Mouse (Mus musculus) CH12.LX (cell line): ENCODE data around the gene Wasf1.

Experiments
- CHD2 ChIP-seq: IDR thresholded peaks from 2 replicates; pipeline ENCODE4 v1.6.1; 2011; ENCODE audit warnings: low read length, improper control_type of control experiment
- CTCF ChIP-seq, 2 experiments: IDR thresholded peaks in 1 of 2; conservative IDR thresholded peaks in 1 of 2; 2 replicates each; pipeline ENCODE4 v1.5.1; 2011 to 2012; ENCODE audit warnings: low read depth in 2 of 2, low read length in 2 of 2, improper control_type of control experiment in 1 of 2, inconsistent platforms in 1 of 2, mild to moderate bottlenecking in 1 of 2, moderate library complexity in 1 of 2
- E2F4 ChIP-seq: IDR thresholded peaks from 2 replicates; pipeline ENCODE4 v1.6.1; 2011; ENCODE audit warnings: low read depth, low read length, improper control_type of control experiment; ENCODE audit not compliant: insufficient replicate concordance
- GABPA ChIP-seq: IDR thresholded peaks from 2 replicates; pipeline ENCODE4 v1.6.1; 2012; ENCODE audit warnings: low read depth, low read length, improper control_type of control experiment, inconsistent platforms; ENCODE audit not compliant: insufficient replicate concordance
- KAT2A ChIP-seq: IDR thresholded peaks from 2 replicates; pipeline ENCODE4 v1.6.1; 2012; ENCODE audit warnings: low read length, improper control_type of control experiment, inconsistent platforms; ENCODE audit not compliant: insufficient replicate concordance
- RCOR1 ChIP-seq: conservative IDR thresholded peaks from 2 replicates; pipeline ENCODE4 v1.6.1; 2012; ENCODE audit warnings: low read depth, mild to moderate bottlenecking, inconsistent platforms, low read length, improper control_type of control experiment

DNA sequence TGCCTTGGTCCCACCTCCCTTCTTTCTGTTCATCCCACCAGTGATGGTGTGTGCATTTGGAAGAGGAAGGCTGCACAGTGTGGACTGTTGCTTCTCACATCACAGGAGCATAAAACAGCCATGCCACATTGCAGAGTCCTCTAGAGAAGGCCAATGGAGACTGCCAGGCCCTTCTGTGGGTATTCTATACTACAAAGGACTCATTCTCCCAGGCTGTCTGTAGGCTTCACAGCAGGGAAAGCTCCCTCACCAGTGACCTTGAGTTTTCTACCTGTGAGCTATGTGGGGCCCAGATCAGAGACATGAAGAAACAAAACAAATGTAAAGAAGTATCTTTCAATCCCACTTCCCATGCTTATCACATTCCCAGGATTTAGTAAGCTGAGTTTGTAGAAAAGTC, 100.5 kb downstream of the Wasf1 start:
- no peak for TF ChIP-seq CTCF (conservative IDR thresholded peaks at IDR 0.05 in 1 of 2, IDR thresholded peaks at IDR 0.05 in 1 of 2; ENCODE audit: low read depth in 2 of 2, low read length in 2 of 2)
- TF ChIP-seq RCOR1 = no peak
- no peak for TF ChIP-seq E2F4
- TF ChIP-seq KAT2A = no peak
- TF ChIP-seq CHD2 = no peak
- no peak for TF ChIP-seq GABPA
